Mouse (Mus musculus): ENCODE measurements around the gene Ski. TPM values are rescaled to one million over a fixed set of nuclear protein-coding genes. Genes with fewer than 3 reads are reported as not detected.
"Not testable (repeated sequence)": the region's sequence is repeated elsewhere in the genome, so short reads cannot be mapped to it uniquely, and the experiment has no call there.

Gene Ski
- 12.3 and 13.2 TPM in 2 replicates for polyA plus RNA-seq (2016; fragmentation: Nextera tagmentation; extraction: Ambion mirVana)

GRCm38 (mm10) chr4:155222552-155222840, at the start of gene Ski:
TSS of gene Ski (minus strand) at chr4:155222592.
- Histone ChIP-seq H3K9ac (peak within 1 kb of the TSS; percentile 98), H3K36me3 (no peaks in the 10 kb centered on the region), H3K4me1 (peaks cover 48% of the 10 kb centered on the region), H3K9me3 (no peaks in the 10 kb centered on the region), H3K27me3 (replicated peaks) (no peaks in the 10 kb centered on the region), H3K4me2 (replicated peaks) (peak within 1 kb of the TSS; percentile 92), H3K27ac (peak within 1 kb of the TSS; percentile 90), H3K4me3 (peak within 1 kb of the TSS; percentile 95)
- no peak for ATAC-seq (ENCODE audit: low FRiP score, low read depth)
- under 1% methylated on average over 15 of the region's 63 CpGs for WGBS

- WGBS, result 39% methylated on average over 5 of the region's 5 CpGs
- Histone ChIP-seq H3K9me3 (no peaks in the 10 kb centered on the region), H3K27ac (no peak overlapping the region), H3K4me1 (no peaks in the 10 kb centered on the region), H3K36me3 (peaks cover 6% of the 10 kb centered on the region; the same call in 1 of the 2 replicates), H3K9ac (no peak overlapping the region), H3K4me3 (no peak overlapping the region), H3K4me2 (replicated peaks) (no peak overlapping the region), H3K27me3 (replicated peaks) (no peaks in the 10 kb centered on the region)
- no peak for ATAC-seq (ENCODE audit: low FRiP score, low read depth)
Measured at GRCm38 (mm10) chr4:155268382-155268781, 46.0 kb upstream of the Ski start.

GRCm38 (mm10) chr4:155267639-155268175, 45.3 kb upstream of the Ski start:
- Histone ChIP-seq H3K9ac (no peak overlapping the region), H3K27me3 (replicated peaks) (no peaks in the 10 kb centered on the region), H3K27ac (no peak overlapping the region), H3K36me3 (peaks cover 6% of the 10 kb centered on the region; the same call in 1 of the 2 replicates), H3K4me3 (no peak overlapping the region), H3K4me1 (no peaks in the 10 kb centered on the region), H3K9me3 (no peaks in the 10 kb centered on the region), H3K4me2 (replicated peaks) (no peak overlapping the region)
- 66% methylated on average over 12 of the region's 12 CpGs for WGBS
- ATAC-seq (ENCODE audit: low FRiP score, low read depth), result no peak

GRCm38 (mm10) chr4:155267047-155267543, 44.7 kb upstream of the Ski start:
- 90% methylated on average over 7 of the region's 7 CpGs for WGBS
- Histone ChIP-seq H3K36me3 (peaks cover 6% of the 10 kb centered on the region; the same call in 1 of the 2 replicates), H3K4me2 (replicated peaks) (no peak overlapping the region)

GRCm38 (mm10) chr4:155264521-155265321, 42.3 kb upstream of the Ski start:
- WGBS, result 90% methylated on average over 3 of the region's 3 CpGs
- Histone ChIP-seq H3K4me3 (no peak overlapping the region), H3K27me3 (replicated peaks) (no peaks in the 10 kb centered on the region), H3K4me2 (replicated peaks) (no peak overlapping the region), H3K9ac (no peak overlapping the region), H3K9me3 (no peaks in the 10 kb centered on the region), H3K36me3 (peaks cover 12% of the 10 kb centered on the region; the same call in 1 of the 2 replicates), H3K4me1 (no peaks in the 10 kb centered on the region), H3K27ac (no peak overlapping the region)
- ATAC-seq (ENCODE audit: low FRiP score, low read depth), result no peak

More at GRCm38 (mm10) chr4:155267047-155267543, 44.7 kb upstream of the Ski start:
- H3K27ac ChIP-seq, result no peak overlapping the region
- H3K9me3 ChIP-seq, result no peaks in the 10 kb centered on the region
- no peaks in the 10 kb centered on the region for H3K4me1 ChIP-seq
- no peaks in the 10 kb centered on the region for H3K27me3 ChIP-seq (replicated peaks)
- H3K4me3 ChIP-seq, result no peak overlapping the region
- ATAC-seq (ENCODE audit: low FRiP score, low read depth), result no peak
- H3K9ac ChIP-seq, result no peak overlapping the region

- no peaks in the 10 kb centered on the region for H3K9me3 ChIP-seq
- no peak overlapping the region for H3K27ac ChIP-seq
- peak overlapping the region; percentile 33; the same call in 1 of the 2 replicates for H3K9ac ChIP-seq
- no peaks in the 10 kb centered on the region for H3K27me3 ChIP-seq (replicated peaks)
- no peak overlapping the region for H3K4me3 ChIP-seq
- 87% methylated on average over 6 of the region's 6 CpGs for WGBS
- H3K4me1 ChIP-seq, result peaks cover 21% of the 10 kb centered on the region
- peak overlapping the region; percentile 16; the same call in 1 of the 2 replicates for H3K4me2 ChIP-seq (replicated peaks)
- no peak for ATAC-seq (ENCODE audit: low FRiP score, low read depth)
- H3K36me3 ChIP-seq, result peaks cover 10% of the 10 kb centered on the region; the same call in 1 of the 2 replicates
Measured at GRCm38 (mm10) chr4:155252253-155252652, 29.9 kb upstream of the Ski start.

- no peak for ATAC-seq (ENCODE audit: low FRiP score, low read depth)
Measured at GRCm38 (mm10) chr4:155251147-155251546, 28.8 kb upstream of the Ski start.

GRCm38 (mm10) chr4:155250361-155251117, 28.1 kb upstream of the Ski start:
- WGBS, result 12% methylated on average over 23 of the region's 23 CpGs
- ATAC-seq (ENCODE audit: low FRiP score, low read depth), result peak; percentile 23; the same call in 1 of the 2 replicates
- Histone ChIP-seq H3K27ac (peak overlapping the region; percentile 91), H3K36me3 (no peaks in the 10 kb centered on the region), H3K9ac (peak overlapping the region; percentile 84), H3K4me2 (replicated peaks) (peak overlapping the region; percentile 84), H3K27me3 (replicated peaks) (no peaks in the 10 kb centered on the region), H3K4me3 (peak overlapping the region; percentile 64), H3K4me1 (peaks cover 21% of the 10 kb centered on the region), H3K9me3 (no peaks in the 10 kb centered on the region)

More at GRCm38 (mm10) chr4:155251147-155251546, 28.8 kb upstream of the Ski start:
- 62% methylated on average over 3 of the region's 3 CpGs for WGBS
- Histone ChIP-seq H3K9ac (peak overlapping the region; percentile 84; the same call in 1 of the 2 replicates), H3K27ac (no peak overlapping the region), H3K4me1 (peaks cover 21% of the 10 kb centered on the region), H3K9me3 (no peaks in the 10 kb centered on the region), H3K36me3 (peaks cover 6% of the 10 kb centered on the region; the same call in 1 of the 2 replicates), H3K27me3 (replicated peaks) (no peaks in the 10 kb centered on the region), H3K4me3 (no peak overlapping the region), H3K4me2 (replicated peaks) (peak overlapping the region; percentile 84)

- H3K9ac ChIP-seq, result peak within 1 kb of the TSS; percentile 84
- no peaks in the 10 kb centered on the region for H3K9me3 ChIP-seq
- H3K27ac ChIP-seq, result peak within 1 kb of the TSS; percentile 91
- H3K4me3 ChIP-seq, result peak within 1 kb of the TSS; percentile 64
- no peaks in the 10 kb centered on the region for H3K27me3 ChIP-seq (replicated peaks)
- H3K4me1 ChIP-seq, result peaks cover 21% of the 10 kb centered on the region
- H3K36me3 ChIP-seq, result no peaks in the 10 kb centered on the region
- H3K4me2 ChIP-seq (replicated peaks), result peak within 1 kb of the TSS; percentile 84
- ATAC-seq (ENCODE audit: low FRiP score, low read depth), result peak; percentile 92
- under 1% methylated on average over 54 of the region's 58 CpGs for WGBS
Measured at GRCm38 (mm10) chr4:155249648-155250351, 27.4 kb upstream of the Ski start, which contains the start of gene Faap20. TSS of gene Faap20 (plus strand) at chr4:155249802.

- Histone ChIP-seq H3K36me3 (no peaks in the 10 kb centered on the region), H3K4me3 (peak overlapping the region; percentile 64), H3K27ac (peak overlapping the region; percentile 91), H3K9ac (peak overlapping the region; percentile 84), H3K4me1 (peaks cover 21% of the 10 kb centered on the region), H3K9me3 (no peaks in the 10 kb centered on the region), H3K4me2 (replicated peaks) (peak overlapping the region; percentile 84), H3K27me3 (replicated peaks) (no peaks in the 10 kb centered on the region)
- WGBS, result under 1% methylated on average over 9 of the region's 9 CpGs
- ATAC-seq (ENCODE audit: low FRiP score, low read depth), result peak; percentile 81
Measured at GRCm38 (mm10) chr4:155249257-155249647, 26.9 kb upstream of the Ski start.

GRCm38 (mm10) chr4:155248054-155248453, 25.7 kb upstream of the Ski start:
- not testable (repeated sequence) for H3K9ac ChIP-seq; H3K36me3 ChIP-seq; H3K4me2 ChIP-seq (replicated peaks); H3K4me3 ChIP-seq; ATAC-seq (ENCODE audit: low FRiP score, low read depth); H3K27ac ChIP-seq; H3K27me3 ChIP-seq (replicated peaks); H3K9me3 ChIP-seq
- H3K4me1 ChIP-seq, result peaks cover 21% of the 10 kb centered on the region
- WGBS, result 89% methylated on average over 3 of the region's 3 CpGs

Measured in neural tube, embryonic 12.5 days (tissue).